Mouse (Mus musculus) bone marrow macrophage, adult 2 months (primary cell): ENCODE results near the gene Stox2.

Source experiments
- CTCF ChIP-seq: IDR thresholded peaks from 2 replicates; pipeline ENCODE4 v1.5.1; 2012; ENCODE audit warnings: low read depth, mild to moderate bottlenecking, low read length, moderate library complexity
- POLR2A ChIP-seq: IDR thresholded peaks from 2 replicates; pipeline ENCODE4 v1.6.1; 2012; ENCODE audit warnings: mild to moderate bottlenecking, low read depth, low read length, borderline replicate concordance

DNA sequence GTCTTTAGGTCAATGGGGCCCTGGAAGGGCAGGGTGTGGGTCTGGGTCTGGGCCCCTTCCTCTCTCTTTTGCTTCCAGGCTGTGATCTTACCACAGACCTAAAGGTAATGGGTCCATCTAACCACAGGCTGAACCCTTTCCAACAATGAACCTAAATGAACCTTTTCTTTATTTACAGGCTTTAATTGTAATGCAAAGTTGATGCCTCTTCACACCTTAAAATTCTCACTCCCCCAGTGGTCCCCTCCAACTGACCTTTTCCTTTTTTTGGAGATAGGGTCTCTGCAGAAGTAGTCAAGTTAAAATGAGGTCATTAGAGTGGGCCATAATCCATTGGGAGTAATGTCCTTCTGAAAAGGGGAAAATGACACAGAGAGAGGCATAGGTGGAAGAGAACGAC, 249.8 kb downstream of the Stox2 start:
- no peak for TF ChIP-seq POLR2A
- no peak for TF ChIP-seq CTCF
